Comparison of ENCODE assay signal across 8 mouse cellular contexts in the genomic region with DNA sequence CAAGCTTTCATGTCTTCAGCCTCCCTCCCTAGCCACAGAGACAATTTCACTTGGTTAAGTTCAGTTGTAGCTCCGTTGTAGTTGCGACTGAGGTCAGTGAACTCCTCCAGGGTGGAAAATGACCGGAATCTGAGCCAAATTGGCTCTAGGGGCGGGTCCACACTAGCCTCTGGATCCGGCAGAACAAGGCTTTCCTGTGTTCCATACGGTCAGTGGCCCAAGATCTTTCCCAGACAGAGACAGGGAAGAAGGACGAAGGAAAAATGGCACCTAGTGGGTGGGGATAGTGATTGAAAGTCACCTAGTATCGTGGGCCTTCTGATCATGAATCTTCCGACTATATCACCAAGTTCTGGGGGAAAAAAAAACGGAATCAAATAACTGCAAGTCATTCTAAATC. TPM values are rescaled to one million over a fixed set of nuclear protein-coding genes. Genes with fewer than 3 reads are reported as not detected.
DNase-seq lines count a peak whose midpoint lies in the region; ATAC-seq and TF ChIP-seq lines count a peak whose summit lies in the region.

No protein-coding gene starts in this region.

- peak overlapping the region; percentile 91 for H3K9ac ChIP-seq in lung, embryonic 14.5 days
- H3K9ac ChIP-seq in stomach, postnatal 0 days (ENCODE audit: low read length), result no peak overlapping the region; the same call in 1 of the 2 replicates

- H3K36me3 ChIP-seq in lung, embryonic 14.5 days (ENCODE audit: insufficient read depth), result no peaks in the 10 kb centered on the region
- no peaks in the 10 kb centered on the region for H3K36me3 ChIP-seq in stomach, postnatal 0 days (ENCODE audit: control insufficient read depth, insufficient read depth, low read length)

- 23% methylated on average over 10 of the region's 10 CpGs for WGBS in lung, embryonic 14.5 days
- WGBS in stomach, postnatal 0 days, result 36% methylated on average over 10 of the region's 10 CpGs

- H3K4me3 ChIP-seq in lung, embryonic 14.5 days (ENCODE audit: low read depth, low read length), result peak overlapping the region; percentile 90
- peak overlapping the region; percentile 82; the same call in 1 of the 2 replicates for H3K4me3 ChIP-seq in stomach, postnatal 0 days (ENCODE audit: low read depth, low read length)

- H3K27ac ChIP-seq in lung, embryonic 14.5 days (ENCODE audit: low read depth), result no peak overlapping the region
- no peak overlapping the region for H3K27ac ChIP-seq in stomach, postnatal 0 days (replicated peaks)

- DNase-seq in cerebellum, adult 11 months, result peak; percentile 28
- no peak for DNase-seq in cerebellum, adult 9-10 months
- peak; percentile 45 for DNase-seq in heart, adult 8-10 months (ENCODE audit: low spot score)
- peak; percentile 68 for DNase-seq in kidney, adult 18-20 months
- DNase-seq in lung, embryonic 14.5 days, result peak; percentile 13
- no peak for DNase-seq in stomach, postnatal 0 days (ENCODE audit: low spot score)
- DNase-seq in layer of hippocampus, adult 18-20 months (ENCODE audit: low spot score in 2 of 2), result no peak

- H3K4me1 ChIP-seq in lung, embryonic 14.5 days (ENCODE audit: insufficient read depth), result peaks cover 13% of the 10 kb centered on the region; the same call in 1 of the 2 replicates
- no peaks in the 10 kb centered on the region for H3K4me1 ChIP-seq in stomach, postnatal 0 days (replicated peaks; ENCODE audit: control insufficient read depth, insufficient read depth)

- no peaks in the 10 kb centered on the region for H3K27me3 ChIP-seq in lung, embryonic 14.5 days (ENCODE audit: insufficient read depth, low read length)
- H3K27me3 ChIP-seq in stomach, postnatal 0 days (ENCODE audit: control insufficient read depth, insufficient read depth, low read length), result no peaks in the 10 kb centered on the region

- TF ChIP-seq CTCF in lung, embryonic 14.5 days (IDR thresholded peaks at IDR 0.05; ENCODE audit: low read depth), result no peak
- no peak for TF ChIP-seq CTCF in stomach, postnatal 0 days (IDR thresholded peaks at IDR 0.05; ENCODE audit: low read depth)

- H3K9me3 ChIP-seq in lung, embryonic 14.5 days (ENCODE audit: low read depth, low read length), result no peaks in the 10 kb centered on the region; the same call in 1 of the 2 replicates
- no peaks in the 10 kb centered on the region for H3K9me3 ChIP-seq in stomach, postnatal 0 days (ENCODE audit: control insufficient read depth, low read length)

- no peak for ATAC-seq in lung, embryonic 14.5 days (ENCODE audit: insufficient read depth)
- no peak for ATAC-seq in stomach, postnatal 0 days (ENCODE audit: low FRiP score, low TSS enrichment)
- ATAC-seq in megakaryocyte, adult 5-6 weeks (ENCODE audit: poor library complexity, severe bottlenecking), result no peak

- no peak for TF ChIP-seq EP300 in stomach, postnatal 0 days (optimal IDR thresholded peaks at IDR 0.05)

- peak overlapping the region; percentile 93 for H3K4me2 ChIP-seq in lung, embryonic 14.5 days
- H3K4me2 ChIP-seq in stomach, postnatal 0 days (replicated peaks; ENCODE audit: low read depth), result peak overlapping the region; percentile 92

RNA-seq across cellular contexts. Expression of gene Farp1, which starts 0.5 kb away (rescaled TPM):
- total RNA-seq in heart, adult 8-10 months (2022), result 10 to 100 TPM in 2 of 4 experiments, 1 to 10 TPM in 2; 9.1 to 10.7 (median 10.2) TPM
- 36.1 and 36.8 TPM in 2 replicates for polyA plus RNA-seq in lung, embryonic 14.5 days (2014; fragmentation: Nextera tagmentation; extraction: Ambion mirVana)
- 4.6 and 5.8 TPM in 2 replicates for polyA plus RNA-seq in stomach, postnatal 0 days (2015; fragmentation: Nextera tagmentation; extraction: Ambion mirVana)
- total RNA-seq in layer of hippocampus, adult 18-20 months (2021), result 10 to 100 TPM; 92.2 to 98.8 TPM
- 0.33 and 0.75 TPM in 2 replicates for total RNA-seq in megakaryocyte, adult 5-6 weeks (2015)
- total RNA-seq in megakaryocyte, adult 5-6 weeks (2017), result 0.37 and 1.8 TPM in 2 replicates

Comparison
In these comparisons a context has a peak if more than half of its experiments do, and no peak if none do; other contexts are left out.
1. DNase-seq: peak in cerebellum, adult 11 months (single experiment), heart, adult 8-10 months (single experiment), kidney, adult 18-20 months (single experiment) and lung, embryonic 14.5 days (single experiment); none in cerebellum, adult 9-10 months (single experiment), stomach, postnatal 0 days (single experiment) and layer of hippocampus, adult 18-20 months (0 of 2).
2. RNA of gene Farp1, which starts 0.5 kb away (total RNA-seq): 92.2 to 98.8 TPM in layer of hippocampus, adult 18-20 months; 9.1 to 10.7 TPM in heart, adult 8-10 months and 0.33 to 1.8 TPM in megakaryocyte, adult 5-6 weeks; every median in the first group is over 4 times any median in the second.